Mouse (Mus musculus): Measurements from ENCODE around the gene Nek2.

The Nek2 gene

DNA sequence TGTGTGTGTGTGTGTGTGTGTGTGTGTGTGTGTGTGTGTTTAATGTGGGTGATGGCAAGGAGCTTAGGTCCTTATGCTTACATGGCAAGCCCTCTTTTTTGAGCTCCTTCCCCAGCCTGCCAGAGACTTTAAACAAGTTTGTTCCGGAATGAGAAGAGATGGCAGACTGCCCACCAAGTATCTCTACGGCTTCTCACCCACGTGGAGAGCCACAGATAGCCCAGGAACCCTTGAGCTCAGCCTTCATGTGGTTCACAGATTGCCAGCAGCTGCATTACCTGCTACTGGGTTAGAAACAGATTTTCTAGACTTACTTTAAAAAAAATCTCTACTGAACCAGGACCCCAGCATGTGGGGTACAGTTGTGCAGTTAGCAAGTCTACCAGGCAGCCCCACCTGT lies 38.6 kb downstream of the Nek2 start:
- DNase-seq = no peak

DNA sequence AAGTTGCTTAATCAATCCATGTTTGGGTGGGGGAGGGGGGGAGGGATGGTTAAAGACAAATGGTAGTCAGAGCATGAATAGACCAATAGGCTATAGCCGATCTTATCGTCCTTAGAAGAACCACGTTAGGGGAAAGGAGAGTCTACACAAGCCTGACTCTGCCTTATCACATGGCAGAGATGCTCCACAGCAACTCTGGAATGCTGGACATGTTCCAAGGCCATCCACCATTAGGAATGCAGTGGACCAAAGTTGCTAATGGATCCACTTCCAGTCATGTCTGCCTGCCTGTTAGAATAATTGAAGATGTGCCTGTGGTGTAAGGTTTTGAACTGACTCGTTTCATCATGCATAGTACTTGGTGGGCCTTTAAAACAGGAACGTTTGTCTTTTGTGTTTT lies 40.0 kb downstream of the Nek2 start:
- no peak for DNase-seq

DNA sequence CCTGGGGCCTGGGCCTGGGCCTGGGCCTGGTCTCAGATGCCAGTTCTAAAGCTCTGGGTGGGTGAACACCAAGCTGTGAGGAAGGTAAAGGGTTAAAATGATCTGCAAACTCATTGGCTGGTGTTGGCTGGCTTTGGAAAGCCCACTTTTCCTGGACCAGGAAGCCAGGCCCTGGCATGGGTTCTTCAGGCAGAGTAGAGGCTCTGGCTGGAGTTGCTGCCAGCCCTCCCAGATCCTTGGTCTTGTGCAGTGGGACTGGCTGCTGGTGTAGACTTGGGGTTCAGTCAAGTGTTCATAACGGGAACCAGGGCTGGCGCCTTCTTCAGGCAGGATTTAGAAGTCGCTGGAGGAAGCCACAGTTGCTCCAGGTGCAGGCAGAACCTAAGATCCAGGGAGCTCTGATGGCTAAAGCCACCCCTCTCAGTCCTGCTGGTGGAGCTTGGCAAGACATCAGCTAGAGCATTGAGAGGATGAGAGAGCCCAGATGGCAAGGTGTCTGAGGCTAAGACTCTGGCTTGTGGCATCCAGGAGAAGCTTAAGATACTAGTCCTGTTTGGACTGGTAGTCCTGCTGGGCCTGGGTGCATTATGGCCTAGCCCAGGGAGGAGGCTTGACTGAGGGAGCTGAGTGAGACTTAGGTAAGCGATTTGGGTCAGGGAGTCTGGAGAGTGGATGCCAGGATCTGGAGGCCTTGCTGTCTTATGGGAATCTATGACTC lies 42.7 kb downstream of the Nek2 start:
- peak; percentile 32 for DNase-seq

DNA sequence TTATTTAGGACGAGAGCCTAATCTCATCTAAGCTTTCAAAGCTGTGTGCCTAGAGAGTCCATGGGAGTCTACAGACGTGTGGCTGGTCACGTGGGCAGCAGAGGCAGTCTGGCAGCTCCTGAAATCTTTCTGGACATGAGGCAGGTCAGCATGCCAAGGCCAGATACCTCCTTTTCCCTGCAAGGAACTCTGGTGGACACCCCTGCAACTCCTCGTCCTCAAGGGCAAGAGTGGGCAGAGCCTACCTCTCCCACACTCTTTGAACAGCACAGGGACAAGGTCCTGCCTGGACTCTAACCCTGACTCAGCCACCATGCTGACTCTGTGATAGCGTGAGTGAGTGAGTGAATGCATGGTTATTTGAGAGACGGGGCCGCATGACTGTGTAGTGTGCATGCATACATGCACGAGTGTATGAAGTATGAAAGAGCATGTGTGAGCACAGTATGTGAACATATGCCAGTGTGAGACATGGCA lies 43.3 kb downstream of the Nek2 start:
- peak; percentile 6 for DNase-seq

DNA sequence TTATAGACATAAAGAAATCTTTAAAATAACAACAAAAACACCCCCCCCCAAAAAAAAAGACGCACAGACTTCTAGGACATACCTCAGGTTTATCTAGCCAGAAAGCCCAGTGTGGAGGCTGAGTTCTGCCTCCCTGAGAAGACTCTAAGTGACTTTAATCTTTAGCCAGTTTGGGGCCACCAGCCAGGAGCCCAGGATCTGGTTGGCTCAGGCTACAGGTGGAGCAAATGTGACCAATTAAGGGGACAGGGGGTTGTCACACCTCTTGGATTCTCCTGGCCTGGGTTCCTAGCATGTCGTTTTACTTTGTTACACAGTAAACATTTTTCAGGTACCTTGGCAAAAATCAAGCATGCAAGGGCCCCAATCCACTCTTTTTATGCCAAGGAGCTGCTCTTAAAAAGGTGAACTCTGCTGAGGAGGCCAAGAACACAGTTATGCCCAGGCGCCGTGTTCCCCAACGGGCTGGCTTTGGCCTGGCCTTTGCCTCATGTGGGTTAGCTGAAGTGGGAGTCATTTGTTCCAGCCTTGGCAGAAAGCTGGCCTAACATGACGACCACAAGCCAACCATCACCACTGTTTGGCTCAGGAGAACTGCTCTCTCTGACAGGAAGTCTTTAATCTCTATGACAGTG lies 50.9 kb downstream of the Nek2 start:
- DNase-seq = no peak

DNA sequence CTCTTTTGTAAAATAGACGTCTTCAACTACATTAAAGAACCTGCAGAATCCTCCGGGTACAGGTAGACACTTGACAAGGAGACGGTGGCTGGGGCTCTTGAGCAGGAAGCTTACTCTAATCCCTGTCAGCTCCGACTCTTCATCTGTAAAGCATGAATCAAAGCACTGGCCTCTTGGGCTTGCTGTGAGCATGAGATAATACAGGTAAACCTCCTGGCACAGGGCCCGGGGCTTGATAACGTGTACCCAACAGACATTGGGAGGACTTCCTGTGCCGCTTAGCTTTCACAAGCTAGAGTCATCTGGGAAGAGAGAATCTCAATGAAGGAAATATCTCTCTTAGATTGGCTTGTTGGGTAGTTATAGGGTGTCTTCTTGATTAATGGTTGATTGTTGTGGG lies 53.8 kb downstream of the Nek2 start:
- no peak for DNase-seq

DNA sequence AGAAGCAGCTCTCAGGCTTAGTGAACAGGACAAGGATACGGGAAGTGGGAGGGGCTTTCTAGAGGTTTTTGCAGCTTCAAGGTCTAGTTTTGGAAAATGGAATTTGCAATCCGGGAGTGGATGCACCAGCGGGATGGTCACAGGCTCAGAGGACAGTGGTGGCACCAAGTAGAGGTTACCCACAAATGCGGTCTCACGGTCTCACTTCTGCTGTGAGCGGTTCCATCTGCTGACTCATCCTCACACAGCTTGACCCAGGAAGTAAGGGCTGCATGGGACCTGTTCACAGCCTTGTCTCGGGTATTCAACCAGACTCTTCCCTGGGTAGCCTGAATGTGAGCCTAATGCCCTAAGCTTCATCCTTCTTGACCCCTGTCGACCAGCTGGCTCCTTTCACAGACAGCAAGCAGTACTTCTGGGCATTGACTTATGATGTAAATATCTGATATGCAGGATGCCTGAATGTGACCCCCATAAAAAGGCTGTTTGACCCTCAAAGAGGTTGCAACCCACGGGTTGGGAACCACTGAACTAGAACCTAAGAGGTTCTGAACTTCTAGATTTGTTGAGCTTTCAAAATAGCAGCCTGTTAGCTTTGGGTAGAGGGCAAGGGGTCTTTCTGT lies 54.5 kb downstream of the Nek2 start:
- no peak for DNase-seq

DNA sequence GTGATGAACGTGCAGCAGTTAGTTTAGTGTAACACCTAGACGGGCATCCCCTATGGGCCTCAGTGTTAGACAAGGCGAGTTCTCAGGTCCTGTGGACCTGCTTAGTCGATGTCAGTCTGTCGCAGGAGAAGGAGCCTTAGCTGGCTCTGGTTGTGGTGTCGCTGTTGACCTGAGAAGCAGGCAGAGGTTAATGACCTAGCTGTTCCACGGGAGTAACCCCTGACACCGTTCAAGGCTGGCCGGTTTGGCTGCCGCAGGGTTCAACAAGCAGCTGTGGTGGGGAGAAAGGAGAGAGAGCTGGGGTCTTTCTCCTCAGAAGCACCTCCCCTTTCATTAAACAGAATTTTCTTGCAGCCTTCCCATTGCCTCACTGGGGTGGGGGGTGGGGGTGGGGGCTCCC lies 56.4 kb downstream of the Nek2 start:
- DNase-seq = no peak

DNA sequence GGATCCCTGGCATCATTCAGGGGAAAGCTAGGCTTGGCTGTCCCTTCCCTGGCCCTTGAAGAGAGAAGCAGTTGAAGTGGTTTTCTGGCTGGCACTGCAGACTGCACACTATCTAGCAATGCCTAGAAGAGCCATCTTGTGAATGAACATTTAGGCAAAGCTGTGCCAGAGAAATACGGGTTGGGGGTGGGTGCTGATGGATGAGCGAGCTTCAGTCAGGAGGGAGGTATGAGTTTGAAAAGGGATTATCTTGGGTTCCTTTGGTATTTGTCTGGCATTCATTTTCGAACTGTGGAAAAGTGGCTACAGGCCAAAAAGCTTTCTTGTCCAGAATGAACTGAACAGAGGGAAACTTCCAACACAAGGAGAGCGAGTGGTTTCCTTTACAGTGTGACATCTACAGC lies 57.3 kb downstream of the Nek2 start:
- DNase-seq = no peak

DNA sequence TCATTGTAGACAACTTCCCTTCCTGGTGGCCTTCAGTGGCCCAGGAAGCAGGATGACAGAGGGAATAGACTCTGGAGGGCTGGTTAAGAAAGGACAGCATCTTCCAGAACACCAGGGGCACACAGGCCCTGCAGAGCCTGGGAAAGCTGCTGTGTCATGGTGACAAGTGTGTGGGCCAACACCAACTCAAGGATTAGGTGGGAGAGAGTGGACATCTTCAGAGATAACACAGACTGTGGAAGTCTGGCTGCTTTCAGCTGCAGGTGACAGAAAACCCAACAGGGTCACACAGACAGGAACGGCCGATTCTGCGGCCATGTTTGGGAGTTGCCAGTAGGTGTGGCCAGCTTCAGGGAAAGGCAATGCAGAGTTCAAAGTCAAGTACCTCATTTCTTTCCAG lies 59.0 kb downstream of the Nek2 start:
- DNase-seq = no peak

DNA sequence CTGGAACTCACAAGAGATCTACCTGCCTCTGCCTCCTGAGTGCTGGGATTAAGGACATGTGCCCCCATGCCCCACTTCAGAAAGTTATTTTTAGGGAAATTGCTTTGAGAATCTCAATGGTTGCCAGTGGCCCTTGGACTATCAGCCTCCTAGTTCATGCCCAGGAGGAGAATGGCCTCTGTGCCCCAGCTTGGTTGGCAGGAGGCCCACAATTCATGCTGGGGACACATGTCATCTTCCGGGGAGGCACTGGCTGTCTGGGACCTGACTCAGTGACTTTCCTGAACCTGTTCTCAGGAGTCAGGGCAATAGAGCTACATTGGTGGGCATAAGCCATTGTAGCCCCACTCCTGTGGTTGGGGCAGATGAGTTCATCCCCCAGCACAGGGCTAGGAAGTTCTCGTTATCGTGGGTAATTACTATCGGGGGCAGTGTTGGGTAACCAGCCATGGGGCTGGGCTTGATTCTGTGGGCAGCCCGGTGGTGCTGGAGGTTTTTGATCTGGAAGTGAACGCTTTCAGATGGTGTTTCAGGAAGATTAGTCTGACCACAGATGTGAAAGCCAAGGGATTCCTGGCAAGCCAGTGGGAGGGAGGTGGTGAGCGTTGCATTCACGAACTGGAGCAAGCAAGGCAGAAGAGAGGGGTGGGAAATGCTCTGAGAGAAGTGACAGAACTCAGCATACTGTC lies 59.8 kb downstream of the Nek2 start:
- no peak for DNase-seq

DNA sequence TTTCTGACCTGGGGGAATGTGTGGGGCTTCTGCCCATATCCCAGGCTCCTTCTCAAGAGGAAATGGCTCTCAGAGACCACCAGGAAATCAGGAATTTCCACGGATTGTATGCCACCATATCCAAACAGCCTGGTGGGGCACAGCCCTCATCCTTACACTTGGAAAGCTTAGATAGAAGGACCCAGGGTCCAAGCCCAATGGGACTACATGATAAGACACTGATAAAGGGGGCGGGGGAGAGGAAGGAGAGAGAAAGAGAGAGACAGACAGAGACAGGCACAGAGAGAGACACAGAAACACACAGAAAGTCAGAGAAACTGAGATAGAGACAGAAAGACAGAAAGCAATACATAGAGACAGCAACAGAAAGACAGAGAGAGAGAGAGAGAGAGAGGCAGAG lies 60.4 kb downstream of the Nek2 start:
- DNase-seq = no peak

Measured in cerebellum, adult 9-11 months (tissue).